Mouse (Mus musculus): ENCODE results near the gene Inpp5b. TPM values are rescaled to one million over a fixed set of nuclear protein-coding genes. Genes with fewer than 3 reads are reported as not detected.

Inpp5b gene
- polyA plus RNA-seq, 1 experiment from 2014 or later = 34.1 TPM

- H3K4me2 ChIP-seq (ENCODE audit: low read depth, low read length, severe bottlenecking) = peak within 1 kb of the TSS; percentile 80
- peak within 1 kb of the TSS; percentile 79 for H3K9ac ChIP-seq (ENCODE audit: low read length)
- peak within 1 kb of the TSS; percentile 90 for H3K27ac ChIP-seq (ENCODE audit: low read depth, low read length)
- H3K27me3 ChIP-seq (ENCODE audit: control insufficient read depth, insufficient read depth, low read length) = no peaks in the 10 kb centered on the region
- H3K9me3 ChIP-seq (ENCODE audit: control insufficient read depth, low read length) = no peaks in the 10 kb centered on the region
- H3K4me1 ChIP-seq (replicated peaks; ENCODE audit: control insufficient read depth, insufficient read depth, low read length) = peaks cover 16% of the 10 kb centered on the region; the same call in 1 of the 2 replicates
- ATAC-seq (replicated peaks; ENCODE audit: low FRiP score) (peak; percentile 92), DNase-seq (ENCODE audit: low spot score) (peak; percentile 98)
- under 1% methylated on average over 75 of the region's 90 CpGs for WGBS
- H3K4me3 ChIP-seq (ENCODE audit: low read depth, low read length) = peak within 1 kb of the TSS; percentile 99
- no peaks in the 10 kb centered on the region for H3K36me3 ChIP-seq (ENCODE audit: control insufficient read depth, insufficient read depth, low read length)
Observed at GRCm38 (mm10) chr4:124850261-124850913, 108.7 kb downstream of the Inpp5b start, which contains the start of gene Yrdc. Gene Yrdc (plus strand): TSS chr4:124850679.

MicroRNA genes within 50 kb of the gene (microRNA counts, 519-probe panel; counts per million panel counts)
- microRNA mmu-miR-697 = 31.2 counts per million
- microRNA mmu-miR-698 = 31.2 counts per million

Small RNA genes lying within 50 kb of the gene (microRNA-seq; reads per million reads assigned to microRNA genes)
- not detected for gene Gm24721 (ENCODE audit: insufficient number of aligned reads)
- not detected for gene Mir697 (ENCODE audit: insufficient number of aligned reads)
- not detected for gene Mir698 (ENCODE audit: insufficient number of aligned reads)

Other genes starting within 250 kb of the Inpp5b start
- gene 3100002H09Rik, start 131.0 kb upstream of the Inpp5b start, polyA plus RNA-seq (2014; fragmentation: Nextera tagmentation; extraction: Ambion mirVana) = 0.67 TPM in 1 of 2 replicates, not detected in the other
- gene Pou3f1, start 85.0 kb upstream of the Inpp5b start, polyA plus RNA-seq (2014; fragmentation: Nextera tagmentation; extraction: Ambion mirVana) = 8.6 and 11.7 TPM in 2 replicates
- 55.3 and 63.2 TPM in 2 replicates for gene Utp11, start 48.2 kb upstream of the Inpp5b start, polyA plus RNA-seq (2014; fragmentation: Nextera tagmentation; extraction: Ambion mirVana)
- gene Fhl3, start 41.1 kb upstream of the Inpp5b start, polyA plus RNA-seq (2014; fragmentation: Nextera tagmentation; extraction: Ambion mirVana) = 5.5 and 6.4 TPM in 2 replicates
- gene Sf3a3, start 27.1 kb upstream of the Inpp5b start, polyA plus RNA-seq (2014; fragmentation: Nextera tagmentation; extraction: Ambion mirVana) = 218 and 220 TPM in 2 replicates
- 14.7 and 15.4 TPM in 2 replicates for gene Mtf1, start 60.3 kb downstream of the Inpp5b start, polyA plus RNA-seq (2014; fragmentation: Nextera tagmentation; extraction: Ambion mirVana)
- 45.0 and 50.9 TPM in 2 replicates for gene Yrdc, start 108.8 kb downstream of the Inpp5b start, polyA plus RNA-seq (2014; fragmentation: Nextera tagmentation; extraction: Ambion mirVana)
- gene 1110065P20Rik, start 109.3 kb downstream of the Inpp5b start, polyA plus RNA-seq (2014; fragmentation: Nextera tagmentation; extraction: Ambion mirVana) = 49.5 and 51.7 TPM in 2 replicates
- 7.3 and 10.3 TPM in 2 replicates for gene Maneal, start 120.3 kb downstream of the Inpp5b start, polyA plus RNA-seq (2014; fragmentation: Nextera tagmentation; extraction: Ambion mirVana)
- 1.5 and 1.6 TPM in 2 replicates for gene Epha10, start 139.0 kb downstream of the Inpp5b start, polyA plus RNA-seq (2014; fragmentation: Nextera tagmentation; extraction: Ambion mirVana)
- gene 9930104L06Rik, start 195.2 kb downstream of the Inpp5b start, polyA plus RNA-seq (2014; fragmentation: Nextera tagmentation; extraction: Ambion mirVana) = 5.9 and 6.1 TPM in 2 replicates
- 284 and 293 TPM in 2 replicates for gene Cdca8, start 197.5 kb downstream of the Inpp5b start, polyA plus RNA-seq (2014; fragmentation: Nextera tagmentation; extraction: Ambion mirVana)
- 56.2 and 64.8 TPM in 2 replicates for gene Rspo1, start 244.6 kb downstream of the Inpp5b start, polyA plus RNA-seq (2014; fragmentation: Nextera tagmentation; extraction: Ambion mirVana)